Mouse (Mus musculus) kidney, postnatal 25 days (tissue): ENCODE measurements around the gene Vmn1r101.
"Not testable (repeated sequence)": the region's sequence is repeated elsewhere in the genome, so short reads cannot be mapped to it uniquely, and the experiment has no call there.

Experiments
- DNase-seq, 2 experiments: peaks; one replicate each; pipeline ENCODE4 v3.0.0; 2021; ENCODE audit warnings: mixed read lengths in 2 of 2

The Vmn1r101 gene

GRCm38 (mm10) chr7:20442493-20442892 is at the start of gene Vmn1r101:
Vmn1r101 (minus strand) TSS chr7:20442593.
- DNase-seq = not testable (repeated sequence)

DNA sequence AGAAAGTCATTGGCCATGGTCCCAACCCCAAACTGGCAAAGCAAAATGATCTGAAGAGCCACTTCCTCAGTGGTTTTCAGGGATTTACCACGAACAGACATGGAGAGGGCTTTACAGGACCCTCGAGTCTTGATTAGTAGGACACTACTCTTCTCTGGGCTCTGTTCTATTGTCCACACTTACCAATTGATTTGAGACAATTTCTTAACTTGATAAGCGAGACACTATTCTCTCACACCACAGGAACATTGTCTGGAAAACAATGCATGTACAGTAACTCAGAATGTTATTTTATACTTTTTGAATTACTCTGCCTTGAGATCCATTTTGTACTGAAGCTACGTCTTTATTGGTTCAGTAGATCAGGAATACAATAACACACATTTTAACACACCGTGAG is 32.4 kb upstream of the Vmn1r101 start, which contains the start of gene Gm10670:
TSS of gene Gm10670 (minus strand) at position 101 of the 400 bp plus-strand sequence.
- not testable (repeated sequence) for DNase-seq

DNA sequence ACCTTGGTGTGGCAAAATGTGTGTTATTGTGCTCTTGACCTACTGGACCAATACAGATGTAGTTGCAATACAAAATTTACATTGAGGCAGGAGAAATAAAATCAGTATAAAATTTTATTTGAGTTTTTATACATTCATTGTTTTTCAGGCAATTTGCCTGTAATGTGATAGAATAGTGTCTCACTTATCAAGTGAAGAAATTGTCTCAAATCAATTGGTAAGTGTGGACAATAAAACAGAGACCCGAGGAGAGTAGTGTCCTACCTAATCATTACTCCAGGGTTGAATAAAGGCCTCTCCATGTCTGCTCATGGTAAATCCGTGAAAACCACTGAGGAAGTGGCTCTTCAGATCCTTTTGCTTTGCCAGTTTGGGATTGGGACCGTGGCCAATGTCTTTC is 24.8 kb downstream of the Vmn1r101 start, which contains the start of gene Vmn1r100:
TSS of gene Vmn1r100 (plus strand) at position 301 of the 400 bp plus-strand sequence.
- DNase-seq = not testable (repeated sequence)
